Mouse (Mus musculus) embryonic facial prominence, embryonic 10.5 days (tissue): ENCODE measurements around the gene Ins2. TPM values are rescaled to one million over a fixed set of nuclear protein-coding genes. Genes with fewer than 3 reads are reported as not detected.

Experiments
- DNase-seq: peaks from one replicate; pipeline ENCODE4 v3.0.0-alpha.2; 2017; ENCODE audit warnings: low spot score
- H3K27ac ChIP-seq: fragments of 300-500 bp; sonication (generic); replicated peaks from 2 replicates; pipeline ENCODE4 v1.5.1; 2016; ENCODE audit warnings: mild to moderate bottlenecking
- H3K27me3 ChIP-seq: fragments of 300-500 bp; sonication (generic); replicated peaks from 2 replicates; pipeline ENCODE4 v1.6.1; 2016; ENCODE audit warnings: low read depth, mild to moderate bottlenecking; ENCODE audit not compliant: poor library complexity, severe bottlenecking
- H3K36me3 ChIP-seq: fragments of 300-500 bp; sonication (generic); replicated peaks from 2 replicates; pipeline ENCODE4 v1.6.1; 2016; ENCODE audit warnings: mild to moderate bottlenecking, moderate library complexity
- H3K4me1 ChIP-seq: fragments of 300-500 bp; sonication (generic); 2 replicates; pipeline ENCODE4 v1.6.1; 2016
- H3K4me3 ChIP-seq: fragments of 300-500 bp; sonication (generic); 2 replicates; pipeline ENCODE4 v1.5.1; 2016; ENCODE audit warnings: mild to moderate bottlenecking, moderate library complexity
- H3K9me3 ChIP-seq: fragments of 300-500 bp; sonication (generic); 2 replicates; pipeline ENCODE4 v1.6.1; 2016; ENCODE audit warnings: mild to moderate bottlenecking
- WGBS: fragments of 180-500 bp; shearing (Covaris S2); methylation state at CpG from one replicate; pipeline ENCODE4 v1.1.7; 2016; 5-methylcytosine and 5-hydroxymethylcytosine counted together
- polyA plus RNA-seq: library from polyadenylated mRNA; unstranded; fragments of >200 nt; fragmentation: Nextera tagmentation; extraction: Ambion mirVana; gene quantifications from 2 replicates; pipeline ENCODE4 v1.2.1, GENCODE M21; 2016

Gene Ins2
- polyA plus RNA-seq, 1 experiment from 2014 or later, result not detected

- Histone ChIP-seq H3K4me1 (peaks cover 60% of the 10 kb centered on the region), H3K4me3 (peak overlapping the region; percentile 64), H3K36me3 (peaks cover 13% of the 10 kb centered on the region), H3K9me3 (no peaks in the 10 kb centered on the region), H3K27me3 (peaks cover 100% of the 10 kb centered on the region), H3K27ac (peak overlapping the region; percentile 89)
- DNase-seq, result no peak
Observed at GRCm38 (mm10) chr7:142661811-142662210, 81.4 kb downstream of the Ins2 start.

DNA sequence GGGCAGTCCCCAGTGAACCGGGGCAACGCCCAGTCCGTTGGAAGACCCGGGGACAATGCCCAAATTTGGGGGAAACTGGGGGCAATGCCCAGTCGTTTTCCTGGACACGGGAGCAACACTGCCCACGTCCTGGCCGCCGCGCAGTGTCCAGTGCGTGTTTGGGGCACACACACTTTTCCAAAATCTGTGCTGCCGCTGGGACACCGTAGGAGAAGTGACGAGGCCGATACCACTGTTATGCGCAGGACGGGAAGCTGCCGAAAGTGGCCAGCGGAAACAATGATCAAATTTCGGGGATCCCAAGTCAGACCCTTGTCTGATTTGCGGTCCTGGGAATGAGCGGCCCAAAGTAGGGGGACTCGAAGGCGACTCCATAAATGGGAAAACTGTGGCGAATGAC lies 82.1 kb downstream of the Ins2 start:
- peak overlapping the region; percentile 64 for H3K4me3 ChIP-seq
- no peak for DNase-seq
- WGBS, result under 1% methylated on average over 25 of the region's 25 CpGs
- H3K9me3 ChIP-seq, result no peaks in the 10 kb centered on the region
- H3K27ac ChIP-seq, result peak overlapping the region; percentile 89
- H3K36me3 ChIP-seq, result peaks cover 10% of the 10 kb centered on the region
- peaks cover 100% of the 10 kb centered on the region for H3K27me3 ChIP-seq
- peaks cover 68% of the 10 kb centered on the region for H3K4me1 ChIP-seq

- Histone ChIP-seq H3K4me1 (peaks cover 72% of the 10 kb centered on the region), H3K4me3 (peak overlapping the region; percentile 64), H3K36me3 (peaks cover 9% of the 10 kb centered on the region), H3K27me3 (peaks cover 100% of the 10 kb centered on the region), H3K27ac (peak overlapping the region; percentile 89), H3K9me3 (no peaks in the 10 kb centered on the region)
- under 1% methylated on average over 29 of the region's 29 CpGs for WGBS
- peak; percentile 80 for DNase-seq
Observed at GRCm38 (mm10) chr7:142660651-142660945, 82.6 kb downstream of the Ins2 start.

- peak; percentile 65 for DNase-seq
- Histone ChIP-seq H3K27ac (peak overlapping the region; percentile 89), H3K4me3 (peak overlapping the region; percentile 64), H3K36me3 (peaks cover 15% of the 10 kb centered on the region), H3K9me3 (no peaks in the 10 kb centered on the region), H3K4me1 (peaks cover 75% of the 10 kb centered on the region), H3K27me3 (peaks cover 100% of the 10 kb centered on the region)
- under 1% methylated on average over 41 of the region's 43 CpGs for WGBS
Observed at GRCm38 (mm10) chr7:142659767-142660650, 83.2 kb downstream of the Ins2 start.

DNA sequence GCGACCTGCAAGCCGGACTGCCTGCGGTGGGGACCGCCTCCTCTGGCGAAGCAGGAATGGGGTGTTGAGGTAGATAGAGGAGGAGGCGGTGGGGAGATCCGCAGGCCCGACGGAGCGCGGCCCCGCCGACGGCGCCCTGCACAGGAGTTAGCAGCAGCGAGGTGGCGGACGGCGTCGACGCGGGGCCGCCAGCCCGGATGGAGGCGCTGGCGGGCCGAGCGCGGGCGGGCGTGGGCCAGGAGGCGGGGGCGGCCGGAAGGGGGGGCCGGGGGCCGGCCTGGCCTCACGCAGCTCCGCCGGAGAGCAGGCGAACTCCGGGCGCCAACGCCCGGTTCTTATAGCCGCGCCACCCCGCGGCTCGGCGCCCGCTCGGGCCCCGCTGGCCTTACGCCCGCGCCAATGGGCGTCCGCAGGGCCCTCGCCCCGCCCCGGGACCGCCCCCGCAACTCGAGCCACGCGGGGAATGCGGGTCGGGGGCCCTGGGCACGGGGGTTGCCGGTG lies 84.0 kb downstream of the Ins2 start:
- H3K36me3 ChIP-seq, result peaks cover 23% of the 10 kb centered on the region
- H3K9me3 ChIP-seq, result no peaks in the 10 kb centered on the region
- H3K4me3 ChIP-seq, result peak overlapping the region; percentile 64
- DNase-seq, result peak; percentile 80
- peaks cover 76% of the 10 kb centered on the region for H3K4me1 ChIP-seq
- H3K27me3 ChIP-seq, result peaks cover 100% of the 10 kb centered on the region
- H3K27ac ChIP-seq, result peak overlapping the region; percentile 89
- 1% methylated on average over 69 of the region's 70 CpGs for WGBS

DNA sequence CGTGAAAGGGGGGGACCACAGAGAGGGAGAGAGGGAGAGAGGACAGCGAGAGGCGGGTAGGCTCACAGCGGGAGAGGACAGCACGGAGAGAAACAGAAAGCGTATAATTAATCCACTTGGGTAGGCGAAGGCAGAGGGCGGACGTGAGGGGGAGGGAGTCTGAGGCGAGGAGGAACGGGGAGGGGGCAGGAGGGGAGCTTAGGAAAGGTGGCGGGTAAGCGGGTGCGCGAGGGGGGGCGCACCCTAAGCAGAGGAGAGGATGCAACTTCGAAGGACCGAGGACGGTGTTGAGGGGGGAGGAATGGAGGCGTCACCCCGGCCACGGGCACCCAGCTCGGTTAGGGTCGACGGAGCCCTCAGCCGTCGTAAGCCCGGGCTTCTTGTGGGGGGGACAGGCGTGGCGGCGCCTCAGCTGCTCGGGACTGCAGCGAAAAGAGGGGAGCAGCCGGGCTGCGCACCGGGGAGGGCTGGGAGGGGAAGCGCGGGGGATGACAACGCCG lies 84.5 kb downstream of the Ins2 start:
- under 1% methylated on average over 40 of the region's 40 CpGs for WGBS
- Histone ChIP-seq H3K4me1 (peaks cover 76% of the 10 kb centered on the region), H3K4me3 (peak overlapping the region; percentile 64), H3K27ac (peak overlapping the region; percentile 89), H3K27me3 (peaks cover 100% of the 10 kb centered on the region), H3K36me3 (peaks cover 28% of the 10 kb centered on the region), H3K9me3 (no peaks in the 10 kb centered on the region)
- peak; percentile 58 for DNase-seq

DNA sequence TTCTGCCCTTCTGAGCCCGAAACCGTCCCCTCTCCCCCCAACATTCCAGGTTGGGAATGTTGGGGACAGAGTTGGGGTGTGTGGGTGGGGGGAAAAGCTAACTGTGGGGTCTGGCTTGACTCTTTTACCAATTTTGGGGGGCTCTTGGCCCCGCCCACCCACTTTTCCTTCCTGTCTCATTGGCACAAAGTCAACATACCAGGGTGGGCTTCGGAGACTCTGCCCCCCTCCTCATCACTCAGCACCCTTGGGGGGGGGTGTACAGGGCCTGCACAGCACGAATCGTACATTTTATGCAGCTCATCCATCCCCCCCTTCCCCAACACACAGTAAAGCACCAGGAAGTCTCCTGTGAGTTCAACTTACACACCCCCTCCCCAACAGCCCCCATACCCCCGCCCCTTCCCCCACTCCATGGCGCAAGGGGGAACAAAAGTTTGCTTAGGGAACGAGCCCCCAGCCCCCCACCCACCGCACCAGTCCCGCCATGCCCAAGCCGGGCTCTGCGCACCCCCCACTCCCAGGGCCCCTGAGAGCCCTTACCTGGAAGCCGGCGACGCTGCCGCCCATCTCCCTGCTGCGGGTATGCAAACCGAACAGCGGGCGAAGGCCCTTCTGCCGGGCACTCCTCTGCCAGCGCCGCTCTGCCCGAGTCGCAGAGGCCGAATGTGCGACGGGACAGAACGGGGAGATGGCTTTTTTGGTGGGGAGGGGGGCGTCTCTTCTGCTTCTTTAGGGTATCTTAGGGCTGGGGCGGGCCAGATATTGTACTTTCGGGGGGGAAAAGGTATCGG lies 85.2 kb downstream of the Ins2 start:
- under 1% methylated on average over 34 of the region's 34 CpGs for WGBS

GRCm38 (mm10) chr7:142657341-142657791 lies 85.8 kb downstream of the Ins2 start:
- H3K36me3 ChIP-seq, result peaks cover 39% of the 10 kb centered on the region
- peaks cover 77% of the 10 kb centered on the region for H3K4me1 ChIP-seq
- H3K27ac ChIP-seq, result peak overlapping the region; percentile 89
- DNase-seq, result peak; percentile 80
- H3K27me3 ChIP-seq, result peaks cover 100% of the 10 kb centered on the region
- WGBS, result 6% methylated on average over 9 of the region's 9 CpGs
- peak overlapping the region; percentile 64 for H3K4me3 ChIP-seq
- H3K9me3 ChIP-seq, result no peaks in the 10 kb centered on the region

More for the DNA sequence above, 85.2 kb downstream of the Ins2 start:
- peak overlapping the region; percentile 89 for H3K27ac ChIP-seq
- peaks cover 77% of the 10 kb centered on the region for H3K4me1 ChIP-seq
- H3K4me3 ChIP-seq, result peak overlapping the region; percentile 64
- H3K9me3 ChIP-seq, result no peaks in the 10 kb centered on the region
- peak; percentile 57 for DNase-seq
- peaks cover 100% of the 10 kb centered on the region for H3K27me3 ChIP-seq
- H3K36me3 ChIP-seq, result peaks cover 33% of the 10 kb centered on the region

DNA sequence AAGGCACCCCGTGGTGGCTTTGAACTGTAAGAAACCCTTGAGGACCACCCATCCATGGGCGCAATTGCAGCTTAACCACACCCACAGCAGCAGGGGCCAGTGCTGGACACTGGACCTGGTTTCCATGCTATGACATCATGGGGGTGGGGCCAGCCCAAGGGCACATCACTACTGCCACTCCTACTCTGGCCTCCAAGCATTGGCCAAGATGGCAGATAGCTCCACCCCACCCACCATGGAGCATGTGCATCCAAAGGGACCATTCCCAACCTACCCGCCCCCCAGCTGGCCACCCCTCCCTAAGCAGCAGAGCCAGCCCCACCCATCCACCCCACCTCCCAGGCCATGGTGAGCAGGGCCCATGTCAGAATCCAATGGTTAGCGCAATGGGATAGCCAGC lies 87.1 kb downstream of the Ins2 start:
- H3K27ac ChIP-seq, result no peak overlapping the region
- no peaks in the 10 kb centered on the region for H3K9me3 ChIP-seq
- peak overlapping the region; percentile 64 for H3K4me3 ChIP-seq
- peak; percentile 69 for DNase-seq
- H3K27me3 ChIP-seq, result peaks cover 99% of the 10 kb centered on the region
- peaks cover 52% of the 10 kb centered on the region for H3K36me3 ChIP-seq
- WGBS, result 23% methylated on average over 4 of the region's 4 CpGs
- peaks cover 76% of the 10 kb centered on the region for H3K4me1 ChIP-seq

DNA sequence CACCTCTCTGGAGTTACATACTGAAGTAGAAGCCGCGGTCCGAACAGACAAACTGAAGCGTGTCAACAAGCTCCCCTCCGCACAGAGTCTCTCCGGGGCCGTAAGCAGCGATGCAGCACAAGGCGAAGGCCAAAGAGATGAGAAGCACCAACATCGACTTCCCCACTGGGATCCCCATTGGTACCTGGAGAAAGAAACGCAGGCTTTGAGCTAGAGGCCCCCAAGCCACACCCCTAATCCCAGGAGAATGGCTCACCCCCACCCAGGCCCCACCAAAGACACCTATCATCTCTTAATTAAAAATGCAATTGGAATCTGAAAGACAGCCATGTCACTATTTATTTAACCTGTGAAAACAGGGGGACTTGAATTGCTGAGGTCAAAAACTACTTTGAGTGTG lies 87.5 kb downstream of the Ins2 start:
- DNase-seq, result no peak
- peaks cover 98% of the 10 kb centered on the region for H3K27me3 ChIP-seq
- no peaks in the 10 kb centered on the region for H3K9me3 ChIP-seq
- H3K27ac ChIP-seq, result no peak overlapping the region
- peaks cover 56% of the 10 kb centered on the region for H3K36me3 ChIP-seq
- 11% methylated on average over 11 of the region's 11 CpGs for WGBS
- H3K4me1 ChIP-seq, result peaks cover 72% of the 10 kb centered on the region
- H3K4me3 ChIP-seq, result peak overlapping the region; percentile 64

DNA sequence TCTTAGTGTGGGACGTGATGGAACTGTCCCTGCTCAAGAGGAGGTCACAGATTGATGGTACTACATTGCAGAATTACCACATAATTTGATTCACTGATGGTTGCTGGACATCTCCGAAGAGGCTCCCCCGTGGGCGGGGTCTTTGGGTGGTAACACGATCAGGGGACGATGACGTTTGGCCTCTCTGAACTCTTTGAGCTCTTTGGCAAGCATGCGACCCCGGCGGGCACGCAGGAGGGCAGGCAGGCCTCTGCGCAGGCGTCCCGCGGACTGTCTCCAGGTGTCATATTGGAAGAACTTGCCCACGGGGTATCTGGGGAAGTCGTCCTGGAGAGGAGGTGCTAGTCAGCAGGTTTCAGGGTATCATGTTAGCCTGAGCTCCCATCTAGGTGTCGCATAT lies 89.5 kb downstream of the Ins2 start:
- peaks cover 53% of the 10 kb centered on the region for H3K4me1 ChIP-seq
- peak; percentile 65 for DNase-seq
- H3K27me3 ChIP-seq, result peaks cover 82% of the 10 kb centered on the region
- H3K4me3 ChIP-seq, result peak overlapping the region; percentile 64; the same call in 1 of the 2 replicates
- H3K36me3 ChIP-seq, result peaks cover 56% of the 10 kb centered on the region
- H3K9me3 ChIP-seq, result no peaks in the 10 kb centered on the region
- no peak overlapping the region for H3K27ac ChIP-seq
- WGBS, result 9% methylated on average over 18 of the region's 18 CpGs

- H3K27me3 ChIP-seq, result peaks cover 11% of the 10 kb centered on the region
- H3K27ac ChIP-seq, result peak overlapping the region; percentile 40
- H3K36me3 ChIP-seq, result peaks cover 10% of the 10 kb centered on the region
- WGBS, result 24% methylated on average over 6 of the region's 6 CpGs
- DNase-seq, result no peak
- no peak overlapping the region for H3K4me3 ChIP-seq
- 0 out of 2 replicates have a peak, but pooled peaks cover 4% of the 10 kb centered on the region for H3K9me3 ChIP-seq
- peaks cover 22% of the 10 kb centered on the region for H3K4me1 ChIP-seq
Observed at GRCm38 (mm10) chr7:142646676-142647075, 96.5 kb downstream of the Ins2 start.
